Mouse (Mus musculus): Measurements from ENCODE around the gene P2ry14.

P2ry14 gene

GRCm38 (mm10) chr3:59153424-59153823, at the start of gene P2ry14:
TSS of gene P2ry14 (minus strand) at chr3:59153618.
- DNase-seq (ENCODE audit: low spot score in 2 of 2) = no peak

GRCm38 (mm10) chr3:59197329-59197948, 44.0 kb upstream of the P2ry14 start:
- DNase-seq (ENCODE audit: low spot score in 2 of 2) = no peak

GRCm38 (mm10) chr3:59194938-59195337, 41.5 kb upstream of the P2ry14 start, which contains the start of gene Gpr87:
TSS of gene Gpr87 (minus strand) at chr3:59195104.
- DNase-seq (ENCODE audit: low spot score in 2 of 2) = no peak

GRCm38 (mm10) chr3:59194099-59194498, 40.7 kb upstream of the P2ry14 start:
- DNase-seq (ENCODE audit: low spot score in 2 of 2) = no peak

GRCm38 (mm10) chr3:59191674-59192073, 38.3 kb upstream of the P2ry14 start:
- no peak for DNase-seq (ENCODE audit: low spot score in 2 of 2)

- no peak for DNase-seq (ENCODE audit: low spot score in 2 of 2)
Measured at GRCm38 (mm10) chr3:59187336-59187735, 33.9 kb upstream of the P2ry14 start.

- no peak for DNase-seq (ENCODE audit: low spot score in 2 of 2)
Measured at GRCm38 (mm10) chr3:59185662-59186061, 32.2 kb upstream of the P2ry14 start.

- DNase-seq (ENCODE audit: low spot score in 2 of 2) = no peak
Measured at GRCm38 (mm10) chr3:59182129-59182528, 28.7 kb upstream of the P2ry14 start.

GRCm38 (mm10) chr3:59181134-59181533, 27.7 kb upstream of the P2ry14 start:
- DNase-seq (ENCODE audit: low spot score in 2 of 2) = no peak

GRCm38 (mm10) chr3:59176871-59177270, 23.5 kb upstream of the P2ry14 start:
- no peak for DNase-seq (ENCODE audit: low spot score in 2 of 2)

GRCm38 (mm10) chr3:59175234-59175633, 21.8 kb upstream of the P2ry14 start:
- DNase-seq (ENCODE audit: low spot score in 2 of 2) = peak in 1 of 2 experiments; percentile 33

- DNase-seq (ENCODE audit: low spot score in 2 of 2) = peak in 1 of 2 experiments; percentile 15
Measured at GRCm38 (mm10) chr3:59174426-59175154, 21.2 kb upstream of the P2ry14 start.

GRCm38 (mm10) chr3:59169921-59170627, 16.7 kb upstream of the P2ry14 start:
- no peak for DNase-seq (ENCODE audit: low spot score in 2 of 2)

- DNase-seq (ENCODE audit: low spot score in 2 of 2) = no peak
Measured at GRCm38 (mm10) chr3:59169215-59169614, 15.8 kb upstream of the P2ry14 start.

GRCm38 (mm10) chr3:59168476-59168875, 15.1 kb upstream of the P2ry14 start:
- DNase-seq (ENCODE audit: low spot score in 2 of 2) = no peak

GRCm38 (mm10) chr3:59167417-59168054, 14.1 kb upstream of the P2ry14 start:
- no peak for DNase-seq (ENCODE audit: low spot score in 2 of 2)

GRCm38 (mm10) chr3:59160465-59160864, 7.0 kb upstream of the P2ry14 start:
- no peak for DNase-seq (ENCODE audit: low spot score in 2 of 2)

GRCm38 (mm10) chr3:59157048-59157447, 3.6 kb upstream of the P2ry14 start:
- no peak for DNase-seq (ENCODE audit: low spot score in 2 of 2)

- no peak for DNase-seq (ENCODE audit: low spot score in 2 of 2)
Measured at GRCm38 (mm10) chr3:59155404-59155803, 2.0 kb upstream of the P2ry14 start.

- DNase-seq (ENCODE audit: low spot score in 2 of 2) = no peak
Measured at GRCm38 (mm10) chr3:59154888-59155287, 1.5 kb upstream of the P2ry14 start.

- no peak for DNase-seq (ENCODE audit: low spot score in 2 of 2)
Measured at GRCm38 (mm10) chr3:59150624-59151023, 2.8 kb downstream of the P2ry14 start.

- DNase-seq (ENCODE audit: low spot score in 2 of 2) = no peak
Measured at GRCm38 (mm10) chr3:59149646-59150045, 3.8 kb downstream of the P2ry14 start.

Measured in spleen, postnatal 14 days (tissue).